Mouse (Mus musculus): ENCODE data around the gene 0610012G03Rik. TPM values are rescaled to one million over a fixed set of nuclear protein-coding genes. Genes with fewer than 3 reads are reported as not detected.

0610012G03Rik gene
- polyA plus RNA-seq, 1 experiment from 2014 or later = 90.3 TPM

- Histone ChIP-seq H3K27me3 (replicated peaks) (no peaks in the 10 kb centered on the region), H3K9ac (no peak overlapping the region)
- WGBS = 82% methylated on average over 6 of the region's 6 CpGs
These were observed 2.9 kb downstream of the 0610012G03Rik start for GRCm38 (mm10) chr16:31945372-31945771.

GRCm38 (mm10) chr16:31944698-31945255, 3.5 kb downstream of the 0610012G03Rik start:
- 81% methylated on average over 12 of the region's 12 CpGs for WGBS
- no peak overlapping the region for H3K4me3 ChIP-seq
- no peak overlapping the region for H3K9ac ChIP-seq
- no peak overlapping the region for H3K4me2 ChIP-seq
- H3K36me3 ChIP-seq = peaks cover 12% of the 10 kb centered on the region; the same call in 1 of the 2 replicates
- no peak for ATAC-seq (ENCODE audit: insufficient number of reproducible peaks, low FRiP score)
- no peaks in the 10 kb centered on the region for H3K27me3 ChIP-seq (replicated peaks)
- H3K4me1 ChIP-seq (replicated peaks) = peaks cover 35% of the 10 kb centered on the region
- no peak overlapping the region for H3K27ac ChIP-seq (ENCODE audit: poor library complexity, severe bottlenecking)
- H3K9me3 ChIP-seq (replicated peaks) = no peaks in the 10 kb centered on the region

More at GRCm38 (mm10) chr16:31945372-31945771, 2.9 kb downstream of the 0610012G03Rik start:
- ATAC-seq (ENCODE audit: insufficient number of reproducible peaks, low FRiP score) = no peak
- H3K4me2 ChIP-seq = no peak overlapping the region
- H3K4me1 ChIP-seq (replicated peaks) = peaks cover 35% of the 10 kb centered on the region
- peaks cover 16% of the 10 kb centered on the region for H3K36me3 ChIP-seq
- no peak overlapping the region for H3K4me3 ChIP-seq
- no peak overlapping the region for H3K27ac ChIP-seq (ENCODE audit: poor library complexity, severe bottlenecking)
- H3K9me3 ChIP-seq (replicated peaks) = no peaks in the 10 kb centered on the region

- no peak for ATAC-seq (ENCODE audit: insufficient number of reproducible peaks, low FRiP score)
- H3K9ac ChIP-seq = 0 out of 2 replicates have a peak overlapping the region, but pooled peaks have one; percentile 43
- 5% methylated on average over 10 of the region's 10 CpGs for WGBS
These were observed 4.3 kb downstream of the 0610012G03Rik start for GRCm38 (mm10) chr16:31943980-31944379.

GRCm38 (mm10) chr16:31940586-31940985, 7.7 kb downstream of the 0610012G03Rik start:
- no peak overlapping the region for H3K4me2 ChIP-seq
- peaks cover 13% of the 10 kb centered on the region for H3K27me3 ChIP-seq (replicated peaks)
- no peaks in the 10 kb centered on the region; the same call in 1 of the 2 replicates for H3K9me3 ChIP-seq (replicated peaks)
- H3K4me3 ChIP-seq = no peak overlapping the region
- no peak overlapping the region for H3K9ac ChIP-seq
- 52% methylated on average over 2 of the region's 2 CpGs for WGBS
- peaks cover 11% of the 10 kb centered on the region for H3K4me1 ChIP-seq (replicated peaks)
- no peak overlapping the region for H3K27ac ChIP-seq (ENCODE audit: poor library complexity, severe bottlenecking)
- peaks cover 8% of the 10 kb centered on the region; the same call in 1 of the 2 replicates for H3K36me3 ChIP-seq
- no peak for ATAC-seq (ENCODE audit: insufficient number of reproducible peaks, low FRiP score)

More at GRCm38 (mm10) chr16:31943980-31944379, 4.3 kb downstream of the 0610012G03Rik start:
- H3K27ac ChIP-seq (ENCODE audit: poor library complexity, severe bottlenecking) = no peak overlapping the region
- no peaks in the 10 kb centered on the region for H3K27me3 ChIP-seq (replicated peaks)
- H3K4me3 ChIP-seq = no peak overlapping the region
- H3K9me3 ChIP-seq (replicated peaks) = no peaks in the 10 kb centered on the region
- H3K4me2 ChIP-seq = peak overlapping the region; percentile 6; the same call in 1 of the 2 replicates
- H3K4me1 ChIP-seq (replicated peaks) = peaks cover 28% of the 10 kb centered on the region
- H3K36me3 ChIP-seq = peaks cover 12% of the 10 kb centered on the region; the same call in 1 of the 2 replicates

GRCm38 (mm10) chr16:31938856-31939255, 9.4 kb downstream of the 0610012G03Rik start:
- Histone ChIP-seq H3K27ac (ENCODE audit: poor library complexity, severe bottlenecking) (no peak overlapping the region), H3K9ac (no peak overlapping the region), H3K4me1 (replicated peaks) (peaks cover 20% of the 10 kb centered on the region), H3K36me3 (no peaks in the 10 kb centered on the region), H3K9me3 (replicated peaks) (no peaks in the 10 kb centered on the region; the same call in 1 of the 2 replicates), H3K27me3 (replicated peaks) (peaks cover 30% of the 10 kb centered on the region), H3K4me3 (no peak overlapping the region), H3K4me2 (no peak overlapping the region)
- 66% methylated on average over 6 of the region's 6 CpGs for WGBS
- no peak for ATAC-seq (ENCODE audit: insufficient number of reproducible peaks, low FRiP score)

- peaks cover 36% of the 10 kb centered on the region for H3K27me3 ChIP-seq (replicated peaks)
These were observed 11.7 kb downstream of the 0610012G03Rik start for GRCm38 (mm10) chr16:31936568-31936967.

GRCm38 (mm10) chr16:31935091-31935979, 13.0 kb downstream of the 0610012G03Rik start:
- 5% methylated on average over 36 of the region's 36 CpGs for whole genome bisulfite sequencing
- H3K4me3 ChIP-seq = peak overlapping the region; percentile 55
- H3K4me1 ChIP-seq (replicated peaks) = peaks cover 28% of the 10 kb centered on the region
- peak; percentile 10; the same call in 1 of the 2 replicates for ATAC-seq (ENCODE audit: insufficient number of reproducible peaks, low FRiP score)
- no peak overlapping the region for H3K27ac ChIP-seq (ENCODE audit: poor library complexity, severe bottlenecking)
- H3K9ac ChIP-seq = peak overlapping the region; percentile 62; the same call in 1 of the 2 replicates
- peaks cover 48% of the 10 kb centered on the region for H3K27me3 ChIP-seq (replicated peaks)
- H3K4me2 ChIP-seq = peak overlapping the region; percentile 91
- no peaks in the 10 kb centered on the region; the same call in 1 of the 2 replicates for H3K9me3 ChIP-seq (replicated peaks)
- no peaks in the 10 kb centered on the region for H3K36me3 ChIP-seq

More at GRCm38 (mm10) chr16:31936568-31936967, 11.7 kb downstream of the 0610012G03Rik start:
- Histone ChIP-seq H3K4me2 (no peak overlapping the region), H3K36me3 (no peaks in the 10 kb centered on the region), H3K9ac (no peak overlapping the region), H3K4me1 (replicated peaks) (peaks cover 28% of the 10 kb centered on the region), H3K9me3 (replicated peaks) (no peaks in the 10 kb centered on the region; the same call in 1 of the 2 replicates), H3K27ac (ENCODE audit: poor library complexity, severe bottlenecking) (no peak overlapping the region), H3K4me3 (no peak overlapping the region)
- 83% methylated on average over 4 of the region's 4 CpGs for WGBS
- ATAC-seq (ENCODE audit: insufficient number of reproducible peaks, low FRiP score) = no peak

- Histone ChIP-seq H3K9me3 (replicated peaks) (no peaks in the 10 kb centered on the region; the same call in 1 of the 2 replicates), H3K4me3 (peak overlapping the region; percentile 55), H3K36me3 (no peaks in the 10 kb centered on the region), H3K27me3 (replicated peaks) (peaks cover 52% of the 10 kb centered on the region), H3K27ac (ENCODE audit: poor library complexity, severe bottlenecking) (no peak overlapping the region), H3K4me2 (peak overlapping the region; percentile 91), H3K9ac (peak overlapping the region; percentile 62; the same call in 1 of the 2 replicates), H3K4me1 (replicated peaks) (peaks cover 28% of the 10 kb centered on the region)
- ATAC-seq (ENCODE audit: insufficient number of reproducible peaks, low FRiP score) = no peak
- 28% methylated on average over 13 of the region's 13 CpGs for WGBS
These were observed 13.7 kb downstream of the 0610012G03Rik start for GRCm38 (mm10) chr16:31934550-31935010.

- 7% methylated on average over 42 of the region's 42 CpGs for WGBS
- peak within 1 kb of the TSS; percentile 66 for H3K9ac ChIP-seq
- ATAC-seq (ENCODE audit: insufficient number of reproducible peaks, low FRiP score) = no peak
- no peaks in the 10 kb centered on the region; the same call in 1 of the 2 replicates for H3K9me3 ChIP-seq (replicated peaks)
- H3K4me1 ChIP-seq (replicated peaks) = peaks cover 28% of the 10 kb centered on the region
- H3K27ac ChIP-seq (ENCODE audit: poor library complexity, severe bottlenecking) = no peak within 1 kb of the TSS
- peak within 1 kb of the TSS; percentile 91 for H3K4me2 ChIP-seq
- peaks cover 52% of the 10 kb centered on the region for H3K27me3 ChIP-seq (replicated peaks)
- no peaks in the 10 kb centered on the region for H3K36me3 ChIP-seq
- H3K4me3 ChIP-seq = peak within 1 kb of the TSS; percentile 55
These were observed 14.3 kb downstream of the 0610012G03Rik start, which contains the start of gene Pigz for GRCm38 (mm10) chr16:31933751-31934549. Pigz (plus strand) TSS chr16:31933851.
